Mouse (Mus musculus) embryonic facial prominence, embryonic 14.5 days (tissue): Measurements from ENCODE around the gene Snd1. TPM values are rescaled to one million over a fixed set of nuclear protein-coding genes. Genes with fewer than 3 reads are reported as not detected.

Source experiments
- ATAC-seq: fragments of 200-750 bp; cut with Nextera tagmentation; 2 replicates; pipeline ENCODE4 v1.8.0; 2017; ENCODE audit warnings: low read depth, moderate number of reproducible peaks, moderate TSS enrichment
- DNase-seq: peaks from one replicate; pipeline ENCODE4 v3.0.0-alpha.2; 2015; ENCODE audit warnings: low spot score
- H3K27ac ChIP-seq: fragments of 300-500 bp; sonication (generic); replicated peaks from 2 replicates; pipeline ENCODE4 v1.5.1; 2014; ENCODE audit warnings: low read depth, mild to moderate bottlenecking, low read length, moderate library complexity
- H3K27me3 ChIP-seq: fragments of 300-500 bp; sonication (generic); replicated peaks from 2 replicates; pipeline ENCODE4 v1.6.1; 2014; ENCODE audit warnings: low read length; ENCODE audit not compliant: control insufficient read depth, insufficient read depth
- H3K36me3 ChIP-seq: fragments of 300-500 bp; sonication (generic); 2 replicates; pipeline ENCODE4 v1.6.1; 2014; ENCODE audit warnings: low read length, mixed read lengths; ENCODE audit not compliant: control insufficient read depth, insufficient read depth
- H3K4me1 ChIP-seq: fragments of 300-500 bp; sonication (generic); 2 replicates; pipeline ENCODE4 v1.6.1; 2014; ENCODE audit warnings: antibody characterized with exemption, low read length; ENCODE audit not compliant: control insufficient read depth, insufficient read depth
- H3K4me2 ChIP-seq: fragments of 300-500 bp; sonication (generic); 2 replicates; pipeline ENCODE4 v1.6.1; 2014; ENCODE audit warnings: low read depth, mild to moderate bottlenecking, low read length, moderate library complexity, mixed read lengths
- H3K4me3 ChIP-seq: fragments of 300-500 bp; sonication (generic); 2 replicates; pipeline ENCODE4 v1.5.1; 2014; ENCODE audit warnings: low read depth, mild to moderate bottlenecking, low read length
- H3K9ac ChIP-seq: fragments of 300-500 bp; sonication (generic); 2 replicates; pipeline ENCODE4 v1.6.1; 2014; ENCODE audit warnings: low read depth, mild to moderate bottlenecking, low read length, moderate library complexity, mixed read lengths
- H3K9me3 ChIP-seq: fragments of 300-500 bp; sonication (generic); 2 replicates; pipeline ENCODE4 v1.6.1; 2016; ENCODE audit warnings: low read length; ENCODE audit not compliant: control insufficient read depth
- WGBS: fragments of 180-500 bp; shearing (Covaris S2); extraction: QIAGEN DNeasy Blood & Tissue Kit; methylation state at CpG from one replicate; pipeline ENCODE4 v1.1.7; 2014; 5-methylcytosine and 5-hydroxymethylcytosine counted together
- polyA plus RNA-seq: library from polyadenylated mRNA; unstranded; fragments of >200 nt; fragmentation: Nextera tagmentation; extraction: Ambion mirVana; gene quantifications from 2 replicates; pipeline ENCODE4 v1.2.1, GENCODE M21; 2014

Gene Snd1
- polyA plus RNA-seq, 1 experiment from 2014 or later, result 111 TPM

GRCm38 (mm10) chr6:28895726-28896125 is 420.8 kb downstream of the Snd1 start:
- peaks cover 12% of the 10 kb centered on the region; the same call in 1 of the 2 replicates for H3K36me3 ChIP-seq
- WGBS, result 70% methylated on average over 6 of the region's 6 CpGs
- no peak overlapping the region for H3K9ac ChIP-seq
- H3K4me3 ChIP-seq, result no peak overlapping the region
- no peaks in the 10 kb centered on the region for H3K27me3 ChIP-seq
- H3K27ac ChIP-seq, result no peak overlapping the region
- no peaks in the 10 kb centered on the region for H3K4me1 ChIP-seq
- no peak overlapping the region for H3K4me2 ChIP-seq
- no peak for ATAC-seq
- H3K9me3 ChIP-seq, result no peaks in the 10 kb centered on the region
- DNase-seq, result no peak

- ATAC-seq, result no peak
Observed at GRCm38 (mm10) chr6:28896762-28897320, 421.9 kb downstream of the Snd1 start.

GRCm38 (mm10) chr6:28897326-28898085 is 422.6 kb downstream of the Snd1 start:
- Histone ChIP-seq H3K36me3 (no peaks in the 10 kb centered on the region), H3K4me1 (no peaks in the 10 kb centered on the region), H3K9me3 (no peaks in the 10 kb centered on the region), H3K4me2 (no peak overlapping the region), H3K27ac (no peak overlapping the region), H3K4me3 (no peak overlapping the region), H3K9ac (no peak overlapping the region), H3K27me3 (no peaks in the 10 kb centered on the region)
- 58% methylated on average over 11 of the region's 11 CpGs for WGBS
- DNase-seq (no peak), ATAC-seq (no peak)

More at GRCm38 (mm10) chr6:28896762-28897320, 421.9 kb downstream of the Snd1 start:
- no peaks in the 10 kb centered on the region for H3K27me3 ChIP-seq
- no peaks in the 10 kb centered on the region for H3K9me3 ChIP-seq
- WGBS, result 38% methylated on average over 4 of the region's 5 CpGs
- no peak overlapping the region for H3K27ac ChIP-seq
- no peak overlapping the region for H3K4me3 ChIP-seq
- H3K36me3 ChIP-seq, result 0 out of 2 replicates have a peak, but pooled peaks cover 6% of the 10 kb centered on the region
- H3K4me1 ChIP-seq, result no peaks in the 10 kb centered on the region
- no peak overlapping the region for H3K9ac ChIP-seq
- no peak for DNase-seq
- no peak overlapping the region for H3K4me2 ChIP-seq

GRCm38 (mm10) chr6:28898836-28899235 is 423.9 kb downstream of the Snd1 start:
- no peaks in the 10 kb centered on the region for H3K4me1 ChIP-seq
- no peak overlapping the region for H3K4me2 ChIP-seq
- no peaks in the 10 kb centered on the region for H3K27me3 ChIP-seq
- no peak for ATAC-seq
- no peak overlapping the region for H3K4me3 ChIP-seq
- no peak for DNase-seq
- H3K36me3 ChIP-seq, result no peaks in the 10 kb centered on the region
- no peak overlapping the region for H3K27ac ChIP-seq
- H3K9me3 ChIP-seq, result no peaks in the 10 kb centered on the region
- no peak overlapping the region for H3K9ac ChIP-seq
- 9% methylated on average over 10 of the region's 10 CpGs for whole genome bisulfite sequencing

- DNase-seq (no peak), ATAC-seq (peak; percentile 19; the same call in 1 of the 2 replicates)
- Histone ChIP-seq H3K4me1 (no peaks in the 10 kb centered on the region), H3K27me3 (no peaks in the 10 kb centered on the region), H3K27ac (no peak overlapping the region), H3K4me3 (no peak overlapping the region), H3K9ac (no peak overlapping the region), H3K36me3 (no peaks in the 10 kb centered on the region), H3K4me2 (no peak overlapping the region), H3K9me3 (no peaks in the 10 kb centered on the region)
- 52% methylated on average over 2 of the region's 2 CpGs for WGBS
Observed at GRCm38 (mm10) chr6:28902573-28902972, 427.6 kb downstream of the Snd1 start.

GRCm38 (mm10) chr6:28904417-28904816 is 429.5 kb downstream of the Snd1 start:
- no peak overlapping the region for H3K4me2 ChIP-seq
- H3K36me3 ChIP-seq, result no peaks in the 10 kb centered on the region
- no peak overlapping the region for H3K27ac ChIP-seq
- DNase-seq (no peak), ATAC-seq (no peak)
- no peaks in the 10 kb centered on the region for H3K4me1 ChIP-seq
- WGBS, result 57% methylated on average over 4 of the region's 4 CpGs
- H3K9me3 ChIP-seq, result no peaks in the 10 kb centered on the region
- no peaks in the 10 kb centered on the region for H3K27me3 ChIP-seq
- no peak overlapping the region for H3K4me3 ChIP-seq
- no peak overlapping the region for H3K9ac ChIP-seq

GRCm38 (mm10) chr6:28905301-28905700 is 430.4 kb downstream of the Snd1 start:
- H3K4me1 ChIP-seq, result no peaks in the 10 kb centered on the region
- no peak overlapping the region for H3K4me3 ChIP-seq
- H3K36me3 ChIP-seq, result no peaks in the 10 kb centered on the region
- no peaks in the 10 kb centered on the region for H3K27me3 ChIP-seq
- H3K9ac ChIP-seq, result no peak overlapping the region
- WGBS, result 51% methylated on average over 8 of the region's 8 CpGs
- ATAC-seq (no peak), DNase-seq (no peak)
- no peak overlapping the region for H3K4me2 ChIP-seq
- H3K9me3 ChIP-seq, result no peaks in the 10 kb centered on the region
- H3K27ac ChIP-seq, result no peak overlapping the region

- no peaks in the 10 kb centered on the region for H3K9me3 ChIP-seq
- H3K4me2 ChIP-seq, result no peak overlapping the region
- ATAC-seq (no peak), DNase-seq (no peak)
- H3K4me1 ChIP-seq, result no peaks in the 10 kb centered on the region
- H3K27ac ChIP-seq, result no peak overlapping the region
- H3K4me3 ChIP-seq, result no peak overlapping the region
- H3K36me3 ChIP-seq, result no peaks in the 10 kb centered on the region
- WGBS, result 80% methylated on average over 15 of the region's 15 CpGs
- no peak overlapping the region for H3K9ac ChIP-seq
- H3K27me3 ChIP-seq, result no peaks in the 10 kb centered on the region
Observed at GRCm38 (mm10) chr6:28909866-28910265, 434.9 kb downstream of the Snd1 start.

GRCm38 (mm10) chr6:28914981-28915380 is 440.0 kb downstream of the Snd1 start:
- Histone ChIP-seq H3K36me3 (no peaks in the 10 kb centered on the region), H3K4me2 (no peak overlapping the region), H3K27me3 (no peaks in the 10 kb centered on the region), H3K9ac (no peak overlapping the region), H3K4me3 (no peak overlapping the region), H3K9me3 (peaks cover 6% of the 10 kb centered on the region; the same call in 1 of the 2 replicates), H3K4me1 (no peaks in the 10 kb centered on the region), H3K27ac (no peak overlapping the region)
- DNase-seq, result no peak
- WGBS, result 52% methylated on average over 1 of the region's 1 CpGs
- ATAC-seq, result no peak
